Mouse (Mus musculus): ENCODE data around the gene Slc25a26.

DNA sequence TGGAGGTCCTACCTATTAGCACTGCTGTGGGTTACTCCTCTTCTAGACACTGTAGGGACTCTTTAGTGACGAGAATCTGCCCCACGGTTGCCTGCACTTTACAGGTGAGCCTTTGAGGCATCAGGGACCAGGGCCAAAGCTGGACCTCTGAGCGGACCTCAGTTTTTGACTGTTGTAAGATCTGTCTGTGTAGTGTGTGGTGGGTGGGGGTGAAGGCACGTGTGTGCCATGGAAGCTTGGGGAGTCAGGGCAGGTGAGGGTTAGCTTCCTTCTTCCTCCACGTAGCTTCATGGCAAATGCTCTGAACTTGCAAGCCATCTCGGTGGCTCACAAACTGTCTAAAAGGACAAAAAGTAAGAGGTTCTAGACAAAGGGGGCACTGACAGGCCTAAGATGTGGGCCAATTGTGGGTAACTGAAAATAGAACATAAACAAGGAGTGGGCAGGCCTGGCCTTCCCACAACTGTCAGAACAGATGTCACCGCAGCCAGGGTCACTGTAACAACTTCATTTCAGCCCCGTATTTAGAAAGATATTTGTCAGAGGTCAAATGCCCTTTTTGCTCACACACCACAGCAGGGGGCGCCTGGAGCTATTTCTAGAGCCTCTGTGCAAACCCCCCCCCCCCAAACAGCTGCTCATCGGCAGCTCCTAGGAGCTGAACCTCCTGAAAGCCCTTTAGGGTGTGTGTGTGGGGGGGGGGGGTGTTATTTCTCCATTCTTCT, 96.8 kb downstream of the Slc25a26 start:
- TF ChIP-seq CTCF (IDR thresholded peaks at IDR 0.05; ENCODE audit: control insufficient read depth, insufficient read depth, insufficient replicate concordance, low read depth, low read length), result no peak
- no peak for TF ChIP-seq POLR2A (IDR thresholded peaks at IDR 0.05; ENCODE audit: control insufficient read depth, low read depth, low read length)

All from testis, adult 2 months (tissue).